Mouse (Mus musculus) cerebellum, postnatal 10 days (tissue): ENCODE data around the gene Srsf10.

Experiments used
- DNase-seq, 2 experiments: peaks; one replicate each; pipeline ENCODE4 v3.0.0; 2021; ENCODE audit warnings: mixed read lengths in 2 of 2

The Srsf10 gene

DNA sequence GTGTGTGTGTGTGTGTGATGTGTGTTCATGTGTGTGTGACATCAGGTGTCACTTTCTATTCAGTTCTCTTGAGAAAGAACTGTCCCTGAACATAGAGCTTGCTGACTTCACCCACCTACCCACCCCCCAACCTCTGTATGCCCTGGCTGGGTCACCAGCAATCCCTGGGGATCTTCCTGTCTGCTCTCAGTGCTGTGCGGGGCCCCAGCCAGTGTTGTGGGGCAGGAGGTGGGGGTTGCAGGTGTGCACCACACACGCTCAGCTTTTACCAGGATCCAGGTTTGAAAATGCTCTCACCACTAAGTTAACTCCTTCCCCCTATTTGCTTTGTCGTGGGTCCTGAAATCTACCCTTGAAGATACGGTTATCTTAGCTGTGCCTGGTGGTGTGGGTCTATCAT, 30.6 kb downstream of the Srsf10 start:
- DNase-seq, result no peak

DNA sequence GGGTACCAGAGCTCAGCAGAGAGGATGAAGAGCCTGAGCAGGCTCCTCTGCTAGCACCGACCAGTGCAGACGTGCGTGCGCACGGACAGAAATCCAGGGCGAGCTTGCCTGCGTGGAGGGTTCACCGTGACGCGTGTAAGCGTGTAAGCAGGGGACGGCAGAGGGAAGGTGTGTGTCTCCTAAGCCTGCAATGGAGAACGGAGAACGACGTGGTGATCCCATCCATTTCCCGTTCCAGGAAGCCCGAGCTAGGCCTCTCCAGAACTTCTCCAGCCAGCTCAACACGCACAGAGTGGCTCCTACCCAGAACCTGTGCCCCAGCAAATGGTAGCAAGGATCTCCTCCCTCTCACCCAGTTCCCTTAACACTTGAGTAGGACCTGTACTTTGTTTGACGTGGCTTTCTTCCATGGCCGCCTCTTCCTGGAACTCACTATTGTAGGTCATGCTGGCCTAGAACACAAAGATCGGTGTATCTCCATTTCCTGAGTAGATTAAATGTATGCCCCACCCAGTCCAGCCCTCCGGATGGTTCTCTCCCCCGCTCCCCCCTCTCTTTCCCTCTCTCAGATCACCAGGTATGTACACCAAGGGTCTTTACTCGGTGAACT, 33.0 kb downstream of the Srsf10 start:
- no peak for DNase-seq

DNA sequence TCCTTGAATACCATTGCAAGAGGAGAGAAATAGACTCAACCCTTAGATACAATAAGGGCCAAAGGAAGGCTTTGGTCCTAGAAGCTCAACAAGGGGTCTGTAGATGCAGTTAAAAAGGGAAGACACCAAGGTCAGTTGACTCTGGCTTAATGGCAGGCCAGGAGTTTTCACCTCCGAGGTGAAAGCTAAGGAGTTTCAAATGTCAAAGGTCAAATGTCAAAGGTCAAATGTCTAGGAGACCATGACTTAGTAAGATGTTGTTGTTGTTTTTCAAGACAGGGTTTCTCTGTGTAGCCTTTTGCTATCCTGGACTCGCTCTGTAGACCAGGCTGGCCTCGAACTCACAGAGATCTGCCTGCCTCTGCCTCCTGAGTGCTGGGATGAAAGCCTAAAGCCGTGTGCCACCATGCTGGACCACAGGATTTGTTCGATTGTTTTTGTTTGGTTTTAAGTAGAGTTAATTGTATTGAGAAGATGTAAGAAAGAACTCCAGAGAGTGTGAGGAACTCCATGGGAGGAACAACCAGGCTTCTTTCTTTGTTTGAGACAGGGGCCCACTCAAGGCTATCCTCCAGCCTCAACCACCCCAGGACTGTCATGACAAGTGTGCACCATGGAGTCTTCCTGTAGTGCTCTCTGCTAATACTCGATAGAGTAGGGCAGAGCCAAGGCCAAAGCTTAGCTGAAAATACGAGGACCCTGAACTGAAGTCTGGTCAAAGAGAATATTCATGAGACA, 33.8 kb downstream of the Srsf10 start:
- DNase-seq, result no peak

DNA sequence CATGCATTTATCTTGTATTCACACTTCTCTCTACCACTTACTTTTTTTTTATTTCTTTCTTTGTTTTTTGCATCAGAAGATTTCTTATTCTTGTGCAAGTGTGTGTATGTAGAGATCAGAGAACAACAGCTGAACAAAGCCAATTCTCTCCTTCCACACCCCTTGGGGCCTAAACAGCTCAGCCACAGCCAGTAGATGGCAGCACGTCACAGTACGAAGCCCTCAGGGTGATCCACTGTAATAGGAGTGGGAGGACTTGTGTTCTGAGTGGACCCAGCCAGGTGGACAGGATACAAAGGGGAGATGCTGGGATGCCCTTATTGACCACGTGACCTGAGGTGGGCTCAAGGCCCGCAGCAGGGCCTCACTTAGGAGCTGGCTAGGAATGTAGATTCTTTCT, 34.3 kb downstream of the Srsf10 start:
- DNase-seq, result peak; percentile 89 to 90

DNA sequence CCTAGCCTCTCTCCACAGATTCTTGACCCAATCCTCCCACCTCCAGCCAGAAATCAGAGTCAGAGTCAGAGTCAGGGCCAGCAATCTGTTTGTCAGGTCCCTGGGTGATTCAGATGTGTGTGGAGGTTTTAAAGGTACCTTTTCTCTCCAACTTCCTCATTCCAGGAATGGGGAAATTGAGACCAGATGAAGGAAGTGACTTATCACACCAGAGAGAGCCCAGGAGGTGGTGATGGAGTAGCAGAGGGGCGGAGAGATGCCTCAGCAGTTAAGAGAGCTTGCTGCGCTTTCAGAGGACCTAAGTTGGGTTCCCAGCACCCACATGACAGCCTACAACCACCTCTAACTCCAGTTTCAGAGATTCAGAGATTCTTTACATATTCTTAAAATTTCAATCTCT, 36.0 kb downstream of the Srsf10 start:
- DNase-seq, result no peak

- no peak for DNase-seq
These were observed 37.3 kb downstream of the Srsf10 start for GRCm38 (mm10) chr4:135892884-135893283.

GRCm38 (mm10) chr4:135895071-135895571, 39.6 kb downstream of the Srsf10 start, which contains the start of gene Cnr2:
Gene Cnr2 (plus strand): TSS chr4:135895394.
- DNase-seq, result no peak

DNA sequence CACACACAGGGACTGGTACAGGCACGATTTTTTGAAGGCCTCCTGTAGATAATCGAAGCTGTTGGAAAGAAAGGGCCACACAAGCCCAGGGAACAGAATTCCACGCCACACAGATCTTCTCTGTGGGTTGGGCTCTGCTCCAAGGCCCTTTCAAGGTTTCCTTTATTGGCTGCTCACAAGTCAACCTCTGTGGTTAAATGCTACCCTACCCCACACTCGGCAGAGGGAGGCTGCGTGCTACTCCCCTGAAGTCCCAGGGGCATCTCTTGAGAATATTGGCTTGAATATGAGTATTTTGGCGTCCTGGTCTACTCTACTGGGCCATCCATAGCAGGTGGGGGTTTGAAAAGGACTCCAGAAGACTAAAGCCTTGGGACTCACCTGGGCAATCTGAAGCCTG, 40.6 kb downstream of the Srsf10 start:
- DNase-seq, result no peak

DNA sequence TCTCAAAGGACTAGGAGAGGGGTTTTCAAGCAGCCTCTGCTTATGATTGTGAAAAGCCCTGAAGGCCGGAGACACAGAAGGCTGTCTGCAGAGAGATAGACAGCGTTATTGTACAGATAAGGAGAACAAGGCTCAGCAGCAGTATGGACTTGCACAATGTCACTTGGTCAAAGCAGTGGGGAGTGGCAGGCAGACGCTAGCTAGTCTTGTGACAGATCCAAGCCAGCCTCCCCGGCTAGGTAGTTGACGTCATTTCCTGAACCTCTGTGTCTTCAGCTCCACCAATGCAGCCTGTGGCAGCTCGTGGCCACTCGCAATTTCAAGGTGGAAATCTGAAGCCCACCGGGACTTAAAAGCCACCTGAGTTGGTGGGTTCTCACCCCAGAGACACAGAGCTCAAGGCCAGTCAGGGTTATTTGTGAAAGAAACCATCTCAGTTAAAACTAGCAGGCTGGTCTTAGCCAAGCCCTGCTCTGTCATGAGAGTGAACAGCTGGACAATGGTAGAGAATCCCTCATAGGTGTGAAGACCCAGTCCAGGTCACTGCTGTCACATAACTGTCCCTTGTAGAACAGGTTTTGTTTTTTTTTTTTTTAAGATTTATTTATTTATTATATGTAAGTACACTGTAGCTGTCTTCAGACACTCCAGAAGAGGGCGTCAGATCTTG, 43.0 kb downstream of the Srsf10 start:
- DNase-seq, result no peak

GRCm38 (mm10) chr4:135899050-135899448, 43.5 kb downstream of the Srsf10 start:
- no peak for DNase-seq

GRCm38 (mm10) chr4:135900008-135900407, 44.5 kb downstream of the Srsf10 start:
- no peak for DNase-seq

GRCm38 (mm10) chr4:135902606-135903242, 47.2 kb downstream of the Srsf10 start:
- no peak for DNase-seq

GRCm38 (mm10) chr4:135904810-135905209, 49.3 kb downstream of the Srsf10 start:
- DNase-seq, result no peak

- DNase-seq, result no peak
These were observed 51.1 kb downstream of the Srsf10 start for GRCm38 (mm10) chr4:135906633-135907032.

DNA sequence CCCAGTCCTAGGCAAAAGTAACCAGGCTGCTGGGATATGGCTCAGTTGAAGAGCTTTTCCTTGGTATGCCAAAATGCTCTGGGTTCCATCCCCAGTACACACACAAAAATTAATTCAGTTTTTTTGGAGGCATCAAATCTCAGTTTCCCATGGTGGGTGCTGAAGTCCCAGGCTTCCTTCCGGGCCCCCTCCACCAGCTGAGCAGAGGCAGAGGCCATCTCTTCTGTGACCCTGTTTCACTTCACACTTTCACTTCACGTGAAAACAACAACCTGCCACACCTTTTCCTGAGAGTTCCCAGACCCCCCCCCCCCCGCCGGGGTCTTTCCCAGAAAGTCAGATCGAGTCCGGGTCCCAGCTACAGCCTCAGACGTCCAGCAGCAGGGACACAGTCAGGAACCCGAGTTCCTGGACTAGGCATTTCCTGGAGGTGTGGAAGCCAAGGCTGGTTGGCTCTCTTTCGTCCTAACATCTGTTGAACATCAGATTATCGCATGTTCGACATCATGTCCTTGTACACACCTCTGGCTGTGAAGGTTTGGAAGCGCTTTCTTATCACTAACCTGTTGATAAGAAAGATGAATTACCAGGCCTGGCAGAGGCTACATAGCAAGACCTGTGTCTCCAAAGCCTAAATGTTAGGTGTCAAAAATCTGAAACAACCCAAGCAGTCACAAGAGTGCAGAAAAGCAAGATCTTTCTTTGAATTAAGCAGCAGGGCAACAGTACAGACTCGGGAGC, 53.9 kb downstream of the Srsf10 start:
- no peak for DNase-seq

- no peak for DNase-seq
These were observed 56.0 kb downstream of the Srsf10 start for GRCm38 (mm10) chr4:135911531-135911930.

DNA sequence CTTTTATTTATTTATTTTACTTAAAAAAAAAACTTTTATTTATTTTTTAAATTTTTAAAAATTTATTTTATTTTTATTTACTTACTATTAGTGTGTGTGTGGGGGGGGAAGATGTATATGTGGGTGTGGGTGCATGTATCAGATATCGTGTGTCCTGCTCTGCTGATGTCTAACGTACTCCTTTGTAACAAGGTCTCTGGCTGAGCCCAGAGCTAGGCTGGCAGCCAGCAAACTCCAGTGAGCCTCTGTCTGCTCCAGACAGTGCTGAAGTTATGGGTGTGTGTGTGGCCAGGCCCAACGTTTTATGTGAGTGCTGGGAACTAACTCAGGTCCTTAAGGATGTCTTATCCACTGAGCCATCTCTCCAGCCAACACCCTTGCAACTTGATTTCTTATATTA, 56.6 kb downstream of the Srsf10 start:
- DNase-seq, result peak; percentile 49 to 63

DNA sequence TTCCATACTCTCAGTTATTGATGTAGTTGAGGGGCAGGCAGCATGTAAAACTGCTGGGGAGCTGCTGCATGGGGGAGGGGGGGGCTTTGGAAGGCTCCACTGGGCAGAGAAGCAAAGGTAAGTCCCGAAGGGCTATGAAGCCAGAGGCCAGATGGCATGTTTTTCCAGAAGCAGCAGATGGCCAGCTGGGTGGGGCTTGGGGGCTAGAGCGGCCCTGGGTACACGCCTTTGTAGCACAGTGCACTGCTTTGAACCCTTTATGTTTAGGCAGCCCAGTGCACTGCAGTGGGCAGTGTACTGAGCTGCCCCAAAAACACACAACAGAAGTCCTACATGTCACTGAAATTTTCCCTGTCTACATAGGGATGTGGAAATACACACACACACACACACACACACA, 57.3 kb downstream of the Srsf10 start:
- peak; percentile 81 to 90 for DNase-seq

DNA sequence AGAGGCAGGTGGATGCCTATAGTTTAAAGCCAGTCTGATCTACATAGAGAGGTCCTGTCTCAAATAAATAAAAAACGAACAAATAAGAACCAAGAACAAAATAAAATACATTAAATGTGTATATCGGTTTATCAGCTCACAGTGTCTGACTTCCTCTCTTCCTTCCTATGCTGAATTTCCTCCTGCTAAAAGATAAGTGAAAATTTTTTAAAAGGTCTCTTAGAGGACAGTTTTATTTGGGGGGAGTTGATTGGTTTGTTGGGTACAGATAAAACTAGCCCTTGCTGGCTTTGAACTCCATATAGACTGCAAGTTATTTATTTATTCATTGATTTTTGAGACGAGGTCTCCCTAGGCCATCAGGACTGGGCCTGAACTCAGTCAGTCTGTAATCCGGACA, 57.9 kb downstream of the Srsf10 start:
- DNase-seq, result no peak

- DNase-seq, result no peak
These were observed 63.2 kb downstream of the Srsf10 start for GRCm38 (mm10) chr4:135918635-135919279.

GRCm38 (mm10) chr4:135919280-135919639, 63.7 kb downstream of the Srsf10 start:
- no peak for DNase-seq
